Mouse (Mus musculus) C2C12 (cell line): ENCODE data around the gene Flnc. TPM values are rescaled to one million over a fixed set of nuclear protein-coding genes. Genes with fewer than 3 reads are reported as not detected.

ENCODE experiments used
- H3K27me3 ChIP-seq: one replicate; pipeline ENCODE4 v1.6.1; 2011; ENCODE audit not compliant: control insufficient read depth, insufficient read depth, insufficient read length
- H3K36me3 ChIP-seq: one replicate; pipeline ENCODE4 v1.6.1; 2011; ENCODE audit not compliant: control insufficient read depth, insufficient read depth
- H3K4me3 ChIP-seq: one replicate; pipeline ENCODE4 v1.5.1; 2011; ENCODE audit warnings: mild to moderate bottlenecking, control low read depth; ENCODE audit not compliant: poor library complexity, insufficient read depth, severe bottlenecking
- H3K79me2 ChIP-seq: one replicate; pipeline ENCODE4 v1.6.1; 2011; ENCODE audit not compliant: control insufficient read depth, insufficient read depth
- H3K79me3 ChIP-seq: one replicate; pipeline ENCODE4 v1.6.1; 2011; ENCODE audit warnings: low read depth, control low read depth
- H3ac ChIP-seq: one replicate; pipeline ENCODE3; 2011; ENCODE audit warnings: low read depth; ENCODE audit not compliant: control insufficient read depth, insufficient read length
- CEBPB ChIP-seq: IDR thresholded peaks from one replicate; pipeline ENCODE4 v1.6.1; 2011; ENCODE audit warnings: low read depth, mild to moderate bottlenecking, control low read depth, moderate library complexity
- CTCF ChIP-seq: IDR thresholded peaks from one replicate; pipeline ENCODE4 v1.5.1; 2011; ENCODE audit not compliant: control insufficient read depth, insufficient read depth, insufficient read length
- FOSL1 ChIP-seq: IDR thresholded peaks from one replicate; pipeline ENCODE4 v1.8.0; 2011; ENCODE audit warnings: mild to moderate bottlenecking, low read length; ENCODE audit not compliant: poor library complexity, insufficient read depth, severe bottlenecking
- MAX ChIP-seq: IDR thresholded peaks from one replicate; pipeline ENCODE4 v1.6.1; 2011; ENCODE audit warnings: mild to moderate bottlenecking, control low read depth
- MYOD1 ChIP-seq: IDR thresholded peaks from one replicate; pipeline ENCODE4 v1.6.1; 2011; ENCODE audit warnings: low read depth; ENCODE audit not compliant: control insufficient read depth, insufficient read length
- MYOG ChIP-seq: IDR thresholded peaks from one replicate; pipeline ENCODE4 v1.6.1; 2011; ENCODE audit not compliant: control insufficient read depth, insufficient read length; ENCODE audit errors: extremely low read depth
- USF1 ChIP-seq: IDR thresholded peaks from one replicate; pipeline ENCODE4 v1.6.1; 2011; ENCODE audit warnings: low read depth, mild to moderate bottlenecking, control low read depth, moderate library complexity
- polyA plus RNA-seq: library from polyadenylated mRNA; unstranded; fragments of >200 nt; fragmentation: generic; extraction: Trizol; gene quantifications from one replicate; pipeline ENCODE4 v1.2.1, GENCODE M21; 2012; ENCODE audit warnings: missing spikeins

The Flnc gene
- polyA plus RNA-seq, 1 experiment, result 51.0 TPM

GRCm38 (mm10) chr6:29439789-29440188, 6.7 kb downstream of the Flnc start:
- Histone ChIP-seq H3K27me3 (no peaks in the 10 kb centered on the region), H3K79me2 (peaks cover 30% of the 10 kb centered on the region), H3K36me3 (peaks cover 63% of the 10 kb centered on the region), H3ac (no peak overlapping the region), H3K79me3 (peaks cover 10% of the 10 kb centered on the region), H3K4me3 (no peak overlapping the region)
- TF ChIP-seq MYOD1 (no peak), USF1 (no peak), MAX (no peak), FOSL1 (no peak), MYOG (no peak), CTCF (no peak), CEBPB (no peak)

- H3K27me3 ChIP-seq, result no peaks in the 10 kb centered on the region
- TF ChIP-seq CTCF (peak; percentile 32), MYOD1 (no peak)
- no peak overlapping the region for H3ac ChIP-seq
- peaks cover 82% of the 10 kb centered on the region for H3K36me3 ChIP-seq
- no peaks in the 10 kb centered on the region for H3K79me2 ChIP-seq
- no peak overlapping the region for H3K4me3 ChIP-seq
- no peaks in the 10 kb centered on the region for H3K79me3 ChIP-seq
These were observed 11.7 kb downstream of the Flnc start for GRCm38 (mm10) chr6:29444773-29445172.

GRCm38 (mm10) chr6:29445354-29445753, 12.3 kb downstream of the Flnc start:
- H3K79me2 ChIP-seq, result no peaks in the 10 kb centered on the region
- no peaks in the 10 kb centered on the region for H3K79me3 ChIP-seq
- TF ChIP-seq FOSL1 (no peak), CEBPB (no peak), MAX (no peak), MYOG (no peak), MYOD1 (no peak), USF1 (no peak), CTCF (no peak)
- H3K4me3 ChIP-seq, result no peak overlapping the region
- no peaks in the 10 kb centered on the region for H3K27me3 ChIP-seq
- peaks cover 82% of the 10 kb centered on the region for H3K36me3 ChIP-seq
- no peak overlapping the region for H3ac ChIP-seq

- H3ac ChIP-seq, result no peak overlapping the region
- no peaks in the 10 kb centered on the region for H3K79me2 ChIP-seq
- peaks cover 94% of the 10 kb centered on the region for H3K36me3 ChIP-seq
- no peaks in the 10 kb centered on the region for H3K79me3 ChIP-seq
- H3K27me3 ChIP-seq, result no peaks in the 10 kb centered on the region
- TF ChIP-seq FOSL1 (no peak), MYOG (no peak), USF1 (no peak)
- no peak overlapping the region for H3K4me3 ChIP-seq
These were observed 16.8 kb downstream of the Flnc start for GRCm38 (mm10) chr6:29449858-29450257.

GRCm38 (mm10) chr6:29450667-29451066, 17.6 kb downstream of the Flnc start:
- H3K4me3 ChIP-seq, result no peak overlapping the region
- H3K36me3 ChIP-seq, result peaks cover 93% of the 10 kb centered on the region
- TF ChIP-seq USF1 (no peak), CTCF (no peak), MAX (no peak), MYOD1 (no peak), CEBPB (no peak), MYOG (no peak), FOSL1 (no peak)
- no peaks in the 10 kb centered on the region for H3K27me3 ChIP-seq
- no peaks in the 10 kb centered on the region for H3K79me2 ChIP-seq
- H3K79me3 ChIP-seq, result no peaks in the 10 kb centered on the region
- H3ac ChIP-seq, result no peak overlapping the region

GRCm38 (mm10) chr6:29461502-29461901, 28.4 kb downstream of the Flnc start:
- Histone ChIP-seq H3K79me2 (no peaks in the 10 kb centered on the region), H3K79me3 (no peaks in the 10 kb centered on the region), H3ac (no peak overlapping the region), H3K36me3 (peaks cover 46% of the 10 kb centered on the region), H3K27me3 (no peaks in the 10 kb centered on the region), H3K4me3 (no peak overlapping the region)
- TF ChIP-seq CEBPB (no peak), USF1 (no peak), FOSL1 (no peak), MYOD1 (no peak), MAX (no peak), MYOG (no peak), CTCF (no peak)
